Mouse (Mus musculus) myocyte (in vitro differentiated cells): ENCODE data around the gene Dynll1.

Experiments
- E2F4 ChIP-seq: IDR thresholded peaks from one replicate; pipeline ENCODE4 v1.6.1; 2011; ENCODE audit warnings: mild to moderate bottlenecking, control low read depth, moderate library complexity; ENCODE audit not compliant: insufficient read depth
- USF1 ChIP-seq: IDR thresholded peaks from one replicate; pipeline ENCODE4 v1.6.1; 2011; ENCODE audit warnings: low read depth, mild to moderate bottlenecking, control low read depth, moderate library complexity

DNA sequence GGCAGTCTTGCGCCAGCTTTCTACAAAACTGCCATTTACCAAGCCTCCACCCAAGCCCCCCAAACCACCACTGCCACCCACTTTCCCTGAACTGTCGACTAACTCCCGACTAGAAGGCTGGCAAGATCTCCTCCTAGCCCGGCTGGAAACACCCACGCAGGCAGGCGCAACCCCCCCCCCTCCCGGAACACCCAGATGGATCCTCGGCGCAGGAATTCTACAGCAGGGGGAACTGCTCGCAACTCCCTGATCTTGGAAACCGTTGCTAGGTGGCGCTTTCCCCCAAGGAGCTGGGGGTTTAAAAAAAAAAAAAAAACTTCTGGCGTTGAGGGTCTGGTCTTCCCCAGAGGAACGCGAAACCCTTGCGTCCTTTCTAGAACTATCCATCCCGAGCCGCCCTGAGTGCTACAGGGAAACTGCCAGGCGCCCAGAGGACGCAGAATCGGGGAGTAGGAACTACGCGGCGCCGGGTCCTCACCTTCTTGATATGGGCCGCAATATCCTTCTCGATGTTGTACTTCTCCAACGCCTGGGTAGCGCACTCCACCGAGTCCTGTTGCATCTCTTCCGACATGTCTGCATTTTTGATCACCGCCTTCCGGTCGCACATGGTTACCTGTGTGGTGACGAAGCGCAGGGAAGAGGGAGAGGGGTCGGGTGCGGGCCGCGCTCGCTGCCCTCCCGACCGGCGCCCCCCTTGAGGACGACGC lies 609 bp downstream of the Dynll1 start:
- TF ChIP-seq E2F4: no peak
- TF ChIP-seq USF1: no peak
